Mouse (Mus musculus) embryonic stem cell, embryonic (primary cell): ENCODE results near the gene Abl1.

Experiments used
- CTCF ChIA-PET, 4 experiments: fragments of 300-600 bp in 2 of 4; fragments of 350-600 bp in 2 of 4; sonication (Branson Sonifier 250); formaldehyde crosslinking; loops; one replicate each; lab custom pipeline; 2022; ENCODE audit warnings: inconsistent platforms in 2 of 4; lab: Charles Lee
- POLR2A ChIA-PET, 4 experiments: fragments of 300-600 bp in 2 of 4; fragments of 350-600 bp in 2 of 4; sonication (Branson Sonifier 250); formaldehyde crosslinking; loops; one replicate each; lab custom pipeline; 2022; ENCODE audit warnings: antibody characterized with exemption in 4 of 4, inconsistent platforms in 1 of 4; lab: Charles Lee

The Abl1 gene

GRCm38 (mm10) chr2:31670551-31671035, 17.6 kb upstream of the Abl1 start, which contains the start of gene Exosc2:
TSS of gene Exosc2 (plus strand) at chr2:31670715.
- ChIA-PET POLR2A (interaction anchor here (0.8 to 2.1 kb wide), 29 partner anchors 8 to 478 kb away, joined by 3 to 17 read pairs (median 4); partner anchors contain the start of genes Abl1 (in 4 of the 4) and Fubp3 (in 1 of the 4)), CTCF (interaction anchor here in 3 of 4 experiments (0.6 to 1.8 kb wide), 8 partner anchors 13 to 371 kb away, joined by 3 to 6 read pairs (median 4); no protein-coding TSS in a partner anchor)

DNA sequence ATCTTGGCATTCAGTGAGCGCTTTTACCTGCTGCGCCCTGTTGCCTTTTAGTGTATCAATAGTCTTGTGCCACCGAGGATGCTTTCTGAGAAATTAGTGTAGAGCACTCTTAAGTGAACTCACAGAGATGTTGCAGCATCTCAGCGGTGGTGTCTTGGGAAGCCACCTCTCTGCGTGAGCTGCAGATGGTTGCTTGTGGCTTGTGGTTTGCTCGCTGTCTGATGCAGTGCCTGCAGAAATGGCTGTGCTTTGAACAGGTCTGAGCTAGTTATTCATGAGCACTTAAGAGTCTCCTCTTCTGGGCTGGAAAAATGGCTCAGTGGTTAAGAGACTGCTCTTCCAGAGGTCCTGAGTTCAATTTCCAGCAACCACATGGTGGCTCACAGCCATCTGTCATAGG, 9.5 kb upstream of the Abl1 start:
- ChIA-PET CTCF (interaction anchor here (0.7 to 1.6 kb wide), 5 partner anchors 9 to 196 kb away, joined by 3 to 6 read pairs (median 3); partner anchors contain the start of gene Abl1 (in 2 of the 4)), POLR2A (interaction anchor here in 3 of 4 experiments (0.7 to 3.5 kb wide), 9 partner anchors 8 to 341 kb away, joined by 3 to 22 read pairs (median 7); partner anchors contain the start of genes Abl1 (in 3 of the 3) and Exosc2 (in 2 of the 3))

GRCm38 (mm10) chr2:31681051-31681707, 7.0 kb upstream of the Abl1 start:
- ChIA-PET CTCF (interaction anchor here (0.6 to 1.2 kb wide), 16 partner anchors 12 to 742 kb away, joined by 3 to 5 read pairs (median 3); no protein-coding TSS in a partner anchor), POLR2A (interaction anchor here (0.6 to 4.9 kb wide), 10 partner anchors 7 to 663 kb away, joined by 3 to 30 read pairs (median 4); no protein-coding TSS in a partner anchor)

DNA sequence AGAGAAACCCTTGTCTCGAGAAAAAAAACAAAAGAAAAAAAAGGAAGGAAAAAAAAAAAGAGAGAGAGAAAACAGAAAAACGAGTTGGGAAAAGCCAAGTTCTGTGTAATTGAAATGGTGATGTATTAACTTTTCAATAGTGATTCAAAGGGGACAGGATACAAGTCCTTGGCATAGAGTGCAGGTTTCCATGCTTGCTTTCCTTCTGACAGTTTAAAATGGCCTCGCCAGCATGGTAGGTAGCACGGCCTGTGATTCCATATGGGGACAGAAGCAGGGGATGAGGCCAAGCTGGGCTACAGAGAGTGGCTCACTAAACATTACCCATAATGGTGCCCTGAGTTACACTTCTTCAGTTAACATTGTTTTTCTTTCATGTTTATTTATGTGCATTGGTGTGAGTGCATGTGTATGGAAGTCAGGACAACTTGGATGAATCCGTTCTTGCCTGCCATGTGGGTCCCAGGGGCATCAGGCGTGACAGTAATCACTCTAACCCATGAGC, 6.4 kb upstream of the Abl1 start:
- POLR2A ChIA-PET, result interaction anchor here in 2 of 4 experiments (0.7 to 4.9 kb wide), 3 partner anchors 8 to 663 kb away, joined by 3 to 30 read pairs (median 4); no protein-coding TSS in a partner anchor
- CTCF ChIA-PET, result interaction anchor here in 3 of 4 experiments (0.6 to 1.2 kb wide), 9 partner anchors 25 to 740 kb away, joined by 3 to 5 read pairs (median 3); no protein-coding TSS in a partner anchor

GRCm38 (mm10) chr2:31683666-31684065, 4.5 kb upstream of the Abl1 start:
- POLR2A ChIA-PET, result interaction anchor here in 3 of 4 experiments (0.6 to 4.9 kb wide), 22 partner anchors 8 to 1080 kb away, joined by 3 to 30 read pairs (median 4); partner anchors contain the start of gene Exosc2 (in 2 of the 3)
- CTCF ChIA-PET, result interaction anchor here (0.5 to 2.4 kb wide), 45 partner anchors 8 to 460 kb away, joined by 3 to 15 read pairs (median 4); partner anchors contain the start of gene Exosc2 (in 2 of the 4)

GRCm38 (mm10) chr2:31689045-31689444, 869 bp downstream of the Abl1 start:
- ChIA-PET POLR2A (interaction anchor here in 3 of 4 experiments (0.7 to 2.3 kb wide), 31 partner anchors 9 to 762 kb away, joined by 3 to 22 read pairs (median 4); partner anchors contain the start of genes Exosc2 (in 3 of the 3), Ass1 (in 1 of the 3), Qrfp (in 1 of the 3) and Slc25a25 (in 1 of the 3)), CTCF (interaction anchor here in 2 of 4 experiments (1.2 to 2.0 kb wide), 5 partner anchors 11 to 228 kb away, joined by 4 to 14 read pairs (median 5); no protein-coding TSS in a partner anchor)

- ChIA-PET CTCF (no interaction called here), POLR2A (interaction anchor here in 2 of 4 experiments (0.6 to 2.3 kb wide), 2 partner anchors 10 to 206 kb away, joined by 3 to 12 read pairs; no protein-coding TSS in a partner anchor)
Measured at GRCm38 (mm10) chr2:31690063-31690462, 1.9 kb downstream of the Abl1 start.

GRCm38 (mm10) chr2:31698209-31698608, 10.0 kb downstream of the Abl1 start:
- POLR2A ChIA-PET, result interaction anchor here in 1 of 4 experiments (1.1 kb wide), 1 partner anchor 10 kb away, joined by 3 read pairs; the partner anchor contains the start of gene Abl1
- CTCF ChIA-PET, result interaction anchor here in 2 of 4 experiments (0.6 to 0.8 kb wide), 4 partner anchors 20 to 436 kb away, joined by 3 to 4 read pairs (median 3); no protein-coding TSS in a partner anchor

DNA sequence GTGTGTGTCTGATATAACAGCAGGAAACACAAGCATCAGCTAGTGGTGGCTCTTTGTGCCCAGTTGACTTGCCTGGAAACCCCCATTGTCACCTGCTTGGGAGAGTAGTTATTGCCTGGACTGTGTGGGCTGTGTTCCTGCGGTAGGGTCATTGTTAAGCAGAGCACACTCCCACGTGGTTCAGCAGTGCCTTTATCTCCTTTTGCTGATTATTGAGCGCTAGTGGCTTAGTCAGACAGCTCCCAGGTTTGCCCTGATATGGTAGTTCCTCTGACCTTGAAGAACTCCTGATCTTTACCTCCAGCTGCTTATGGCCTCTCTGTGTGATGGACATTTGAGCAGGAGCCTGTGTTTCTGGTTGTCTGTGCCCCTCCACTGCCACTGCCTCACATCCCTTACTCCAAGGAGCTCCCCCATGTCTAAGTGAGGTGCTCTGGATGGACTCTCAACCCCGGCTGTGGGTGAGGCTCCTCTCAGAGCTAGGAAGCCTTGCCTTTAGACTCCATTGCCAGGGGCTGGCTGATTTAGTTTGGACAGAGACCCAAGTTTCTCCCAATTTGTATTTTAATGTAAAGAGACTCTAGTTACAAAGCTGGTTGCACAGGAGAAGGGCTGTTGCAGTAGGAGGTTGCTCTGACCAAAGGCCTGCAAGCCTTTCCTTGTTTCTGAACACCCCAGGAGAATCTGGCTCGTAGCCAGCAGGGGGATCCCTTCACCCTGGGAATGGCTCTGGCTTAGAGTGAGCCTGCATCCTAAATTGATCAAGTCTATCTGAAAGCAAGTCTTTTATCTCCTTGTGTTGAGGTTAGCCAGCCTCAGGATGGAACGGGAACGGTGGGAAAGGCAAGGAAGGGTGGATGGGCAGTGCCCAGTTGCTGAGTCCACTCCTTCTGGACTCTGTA, 12.6 kb downstream of the Abl1 start:
- POLR2A ChIA-PET, result interaction anchor here in 3 of 4 experiments (0.7 to 2.6 kb wide), 20 partner anchors 12 to 536 kb away, joined by 3 to 22 read pairs (median 4); partner anchors contain the start of genes Abl1 (in 2 of the 3) and Nup214 (in 1 of the 3)
- CTCF ChIA-PET, result interaction anchor here (0.5 to 2.7 kb wide), 22 partner anchors 10 to 217 kb away, joined by 3 to 14 read pairs (median 4); partner anchors contain the start of genes Abl1 (in 2 of the 4) and Lamc3 (in 1 of the 4)

DNA sequence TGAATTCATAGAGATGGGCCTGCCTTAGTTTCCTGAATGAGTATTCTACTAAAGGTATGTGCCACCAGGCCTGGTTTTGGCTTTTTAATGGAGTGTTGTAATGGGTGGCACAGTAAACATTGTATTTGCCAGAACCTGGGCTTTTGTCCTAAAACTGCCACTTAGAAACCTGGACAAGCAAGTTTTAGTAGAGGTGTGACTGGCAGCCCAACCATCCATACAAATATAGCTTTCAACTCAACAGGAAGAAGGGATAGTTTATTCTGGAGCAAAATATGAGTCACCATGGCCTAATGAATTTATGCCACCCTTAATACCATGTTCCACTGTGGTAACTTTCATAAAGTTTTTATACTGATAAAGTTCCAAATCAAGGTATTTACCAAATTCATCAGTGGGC, 15.1 kb downstream of the Abl1 start:
- POLR2A ChIA-PET, result interaction anchor here in 1 of 4 experiments (0.6 kb wide), 1 partner anchor 16 kb away, joined by 5 read pairs; no protein-coding TSS in a partner anchor
- CTCF ChIA-PET, result no interaction called here

- ChIA-PET POLR2A (no interaction called here), CTCF (interaction anchor here in 2 of 4 experiments (0.9 to 1.5 kb wide), 2 partner anchors 15 to 118 kb away, joined by 4 to 6 read pairs; no protein-coding TSS in a partner anchor)
Measured at GRCm38 (mm10) chr2:31705914-31706313, 17.7 kb downstream of the Abl1 start.

- CTCF ChIA-PET, result interaction anchor here in 2 of 4 experiments (0.8 to 0.9 kb wide), 2 partner anchors 14 to 64 kb away, joined by 4 to 5 read pairs; no protein-coding TSS in a partner anchor
- POLR2A ChIA-PET, result interaction anchor here in 1 of 4 experiments (0.6 kb wide), 1 partner anchor 13 kb away, joined by 3 read pairs; no protein-coding TSS in a partner anchor
Measured at GRCm38 (mm10) chr2:31706531-31706930, 18.4 kb downstream of the Abl1 start.

DNA sequence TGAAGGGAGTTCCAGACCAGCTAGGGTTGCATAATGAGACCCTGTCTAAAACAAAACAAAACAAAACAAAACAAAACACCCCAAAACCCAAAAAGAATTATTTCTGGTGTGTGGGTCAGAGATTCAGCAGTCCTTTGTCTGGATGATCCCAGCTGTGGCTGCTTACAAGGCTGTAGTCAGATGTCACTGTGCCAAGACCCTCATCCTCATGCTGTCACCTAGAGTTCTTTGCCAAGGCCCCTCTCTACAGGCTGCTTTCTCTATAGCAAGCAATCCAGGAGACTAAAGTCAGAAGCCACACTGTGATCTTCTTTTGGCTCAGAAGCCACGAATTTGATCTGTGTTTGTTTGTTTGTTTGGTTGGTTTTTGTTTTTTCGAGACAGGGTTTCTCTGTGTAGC, 24.5 kb downstream of the Abl1 start:
- POLR2A ChIA-PET, result no interaction called here

GRCm38 (mm10) chr2:31713813-31714212, 25.6 kb downstream of the Abl1 start:
- ChIA-PET CTCF (interaction anchor here in 1 of 4 experiments (0.9 kb wide), 1 partner anchor 110 kb away, joined by 3 read pairs; no protein-coding TSS in a partner anchor), POLR2A (interaction anchor here in 2 of 4 experiments (0.7 to 1.5 kb wide), 2 partner anchors 19 to 26 kb away, joined by 3 to 4 read pairs; partner anchors contain the start of gene Abl1 (in 1 of the 2))

More for the DNA sequence above, 24.5 kb downstream of the Abl1 start:
- CTCF ChIA-PET, result no interaction called here

GRCm38 (mm10) chr2:31714780-31715179, 26.6 kb downstream of the Abl1 start:
- ChIA-PET POLR2A (interaction anchor here in 1 of 4 experiments (1.5 kb wide), 1 partner anchor 27 kb away, joined by 4 read pairs; the partner anchor contains the start of gene Abl1), CTCF (no interaction called here)

DNA sequence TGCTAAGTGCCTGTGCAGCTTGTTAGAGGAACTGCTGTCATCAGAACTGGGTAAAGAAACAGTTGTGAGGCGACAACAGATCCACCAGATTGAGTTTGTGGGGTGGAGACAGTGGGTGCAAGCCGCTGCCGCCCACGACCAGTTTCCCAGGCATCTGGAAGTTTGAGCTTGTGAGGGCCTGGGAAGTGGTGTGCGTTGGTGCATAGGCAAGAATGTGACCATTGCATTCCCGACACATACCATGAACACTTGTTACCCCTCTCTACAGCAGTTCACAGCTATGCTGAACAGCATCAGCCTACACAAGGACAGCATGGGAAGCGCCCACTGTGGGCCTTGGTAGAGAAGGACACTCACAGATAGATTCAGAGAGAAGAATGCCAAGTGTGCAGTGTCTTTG, 27.8 kb downstream of the Abl1 start:
- ChIA-PET CTCF (interaction anchor here in 2 of 4 experiments (1.1 to 1.7 kb wide), 2 partner anchors 18 to 69 kb away, joined by 3 read pairs; no protein-coding TSS in a partner anchor), POLR2A (interaction anchor here in 1 of 4 experiments (1.5 kb wide), 1 partner anchor 25 kb away, joined by 5 read pairs; no protein-coding TSS in a partner anchor)
